Mouse (Mus musculus): ENCODE measurements around the gene Angel1.

GRCm38 (mm10) chr12:86770927-86771326 is 44.7 kb upstream of the Angel1 start:
- TF ChIP-seq POLR2A (IDR thresholded peaks at IDR 0.05; ENCODE audit: low read depth, low read length), result no peak
- TF ChIP-seq CTCF (IDR thresholded peaks at IDR 0.05; ENCODE audit: extremely low read depth, insufficient read length, insufficient replicate concordance, low read depth, low read length), result no peak
